Mouse (Mus musculus) T-cell, adult 2 months (primary cell): ENCODE results near the gene Gpr45.

Experiments
- DNase-seq: peaks from one replicate; pipeline ENCODE4 v3.0.0; 2022; ENCODE audit warnings: low spot score

The Gpr45 gene

DNA sequence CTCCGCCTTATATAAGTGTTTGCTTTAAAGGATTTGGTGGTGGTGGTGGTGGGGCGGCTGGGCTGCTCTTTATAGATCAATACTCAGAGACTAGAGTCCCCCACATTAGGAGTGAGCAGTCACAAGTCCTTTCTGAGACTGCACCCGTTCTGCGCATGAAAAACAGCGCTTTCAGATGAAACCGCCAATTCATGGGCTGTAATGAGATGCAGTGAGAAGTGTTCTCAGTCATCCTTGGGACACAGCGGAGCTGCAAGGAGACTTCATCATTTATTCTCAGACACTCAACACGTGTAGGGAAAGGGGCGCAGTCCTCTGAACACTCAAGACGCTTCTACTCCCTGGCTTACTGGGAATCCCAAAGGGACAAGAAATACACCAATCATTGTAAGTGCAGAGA lies 95.1 kb downstream of the Gpr45 start:
- DNase-seq: no peak

DNA sequence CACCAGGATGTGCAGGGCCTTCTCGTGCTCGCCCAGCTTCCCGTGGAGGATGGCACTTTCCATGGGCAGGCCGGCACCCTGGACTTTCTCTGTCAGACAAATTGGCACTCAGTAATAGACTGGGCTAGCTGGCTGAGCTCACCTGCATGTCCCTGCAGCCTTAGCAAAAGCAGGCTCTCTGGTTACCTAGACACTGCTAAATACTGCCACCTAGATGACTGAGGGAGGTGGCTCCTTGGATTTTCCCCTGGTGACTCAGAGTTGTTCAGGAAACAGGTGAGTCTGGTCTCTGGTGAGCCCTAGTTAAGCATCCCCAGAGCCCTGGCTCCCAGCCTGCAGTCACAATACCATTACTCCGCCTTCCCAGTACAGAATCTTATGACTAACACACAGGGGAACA lies 99.2 kb downstream of the Gpr45 start:
- no peak for DNase-seq

DNA sequence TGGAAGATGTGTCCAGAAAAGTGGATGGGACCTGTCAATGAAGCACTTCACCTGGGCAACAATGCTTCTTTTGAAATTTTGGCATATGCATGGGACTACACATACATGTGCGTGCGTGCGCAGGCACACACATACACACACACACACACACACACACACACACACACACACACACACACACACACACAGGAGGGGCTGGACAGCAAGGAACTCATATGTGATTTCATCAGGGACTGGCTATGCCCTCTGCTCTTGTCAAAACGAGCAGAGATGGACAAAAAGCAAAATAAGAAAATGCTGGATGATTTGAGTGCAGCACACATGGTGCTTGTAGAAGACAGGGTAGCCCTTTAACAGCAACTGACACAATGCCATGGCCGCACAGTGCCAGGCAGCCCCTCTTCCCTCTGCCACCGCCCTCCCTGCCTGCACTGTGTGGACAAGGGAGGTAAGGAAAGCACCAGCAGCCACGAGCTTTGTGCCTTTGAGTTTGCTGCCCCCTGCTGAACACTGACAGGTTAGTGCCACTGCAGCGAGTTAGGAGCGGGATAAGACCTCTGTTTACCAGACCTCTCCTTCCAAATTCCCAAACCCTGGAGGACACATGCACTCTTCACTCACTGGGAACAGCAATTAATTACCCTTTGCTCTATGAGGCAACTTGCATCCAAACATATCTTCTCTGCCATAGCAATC lies 113.1 kb downstream of the Gpr45 start:
- no peak for DNase-seq

DNA sequence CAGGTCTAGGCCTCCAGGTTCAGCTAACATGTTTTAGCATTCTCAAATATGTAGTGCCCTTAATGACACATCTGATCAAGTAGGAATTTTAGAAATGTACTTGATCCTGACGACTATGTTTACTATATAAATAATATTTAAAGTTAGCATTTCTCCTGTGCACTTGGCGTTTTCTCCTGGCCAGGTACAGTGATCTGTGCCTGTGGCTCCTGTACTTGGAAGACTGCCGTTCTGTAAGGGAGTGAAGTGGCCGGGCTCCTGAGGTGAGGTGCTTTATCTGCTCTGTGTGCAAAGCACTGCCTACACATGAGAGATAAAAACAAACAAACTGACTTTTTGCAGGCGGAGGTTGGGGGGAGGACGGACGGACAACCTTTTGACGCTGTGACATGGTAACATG lies 113.9 kb downstream of the Gpr45 start:
- DNase-seq: no peak

DNA sequence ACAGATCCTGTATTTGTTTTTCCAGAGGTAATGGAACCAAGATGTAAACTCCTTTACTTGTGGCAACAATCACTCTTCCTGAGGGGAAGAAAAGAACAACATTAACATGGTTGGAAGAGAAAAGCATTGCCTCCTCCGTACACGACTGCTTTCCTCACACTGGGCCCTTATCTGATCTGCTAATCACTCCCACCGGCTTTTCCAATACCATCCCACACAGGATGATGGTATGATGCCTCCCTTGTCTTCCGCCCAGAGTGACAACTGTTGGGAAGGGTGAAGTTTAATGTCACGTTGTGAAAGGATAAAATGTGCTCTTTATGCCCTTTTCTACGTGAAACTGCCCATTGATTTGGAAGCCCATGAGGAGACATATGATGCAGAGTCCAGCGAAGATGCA lies 114.9 kb downstream of the Gpr45 start:
- no peak for DNase-seq

DNA sequence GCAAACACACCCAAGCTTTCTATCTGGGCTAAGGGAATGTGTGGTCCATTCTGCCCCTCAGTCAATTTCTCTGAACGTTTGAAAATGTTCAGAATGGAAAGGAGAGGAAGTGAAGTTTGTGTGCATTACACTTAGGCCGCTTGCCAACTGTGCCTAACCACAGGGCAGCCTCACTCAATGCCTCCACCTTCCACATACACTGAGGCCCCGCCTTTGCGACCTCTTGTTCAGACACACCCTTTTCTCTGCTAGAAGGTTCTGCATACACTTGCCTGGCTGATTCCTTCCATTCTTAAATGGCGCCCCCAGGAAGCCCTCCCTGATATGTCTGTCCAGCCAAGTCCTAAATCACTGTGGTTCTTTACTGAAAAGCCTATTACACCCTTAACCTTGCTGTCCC lies 118.1 kb downstream of the Gpr45 start:
- peak; percentile 5 for DNase-seq

DNA sequence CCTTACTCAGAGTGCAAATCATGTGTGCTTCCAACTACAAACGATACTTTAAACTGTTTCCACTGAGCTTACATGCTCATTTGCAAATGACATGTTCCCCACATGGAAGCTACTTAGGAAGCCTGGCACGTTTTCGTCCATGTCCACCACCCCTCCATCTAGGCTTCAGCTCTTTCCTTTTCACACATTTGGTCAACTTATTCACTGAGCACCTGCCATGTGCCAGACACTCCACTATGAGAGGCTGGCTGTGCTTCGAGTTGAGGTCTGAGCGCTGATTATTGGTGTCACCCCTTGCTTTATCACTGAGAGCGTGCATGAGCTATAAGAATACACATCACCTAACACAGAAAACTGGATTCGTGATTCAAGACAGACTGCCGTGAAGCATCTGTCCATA lies 119.4 kb downstream of the Gpr45 start:
- no peak for DNase-seq

DNA sequence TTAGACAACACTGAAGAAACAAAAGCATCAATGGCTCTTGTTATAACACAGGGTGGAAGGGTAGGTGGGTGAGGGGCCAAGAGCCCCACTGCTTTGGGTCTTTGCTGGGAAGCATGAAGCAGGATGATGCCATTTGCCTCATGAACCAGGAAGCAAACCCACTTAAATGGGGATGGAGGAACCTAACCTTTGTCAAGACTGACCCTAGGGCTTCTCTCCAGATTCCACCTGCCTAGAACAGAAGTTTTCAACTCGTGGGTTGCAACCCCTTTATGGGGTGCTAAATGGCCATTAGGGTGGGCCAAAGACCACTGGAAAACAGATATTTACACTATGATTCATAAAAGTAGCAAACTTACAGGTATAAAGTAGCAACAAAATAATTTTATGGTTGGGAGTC lies 119.9 kb downstream of the Gpr45 start:
- DNase-seq: no peak

DNA sequence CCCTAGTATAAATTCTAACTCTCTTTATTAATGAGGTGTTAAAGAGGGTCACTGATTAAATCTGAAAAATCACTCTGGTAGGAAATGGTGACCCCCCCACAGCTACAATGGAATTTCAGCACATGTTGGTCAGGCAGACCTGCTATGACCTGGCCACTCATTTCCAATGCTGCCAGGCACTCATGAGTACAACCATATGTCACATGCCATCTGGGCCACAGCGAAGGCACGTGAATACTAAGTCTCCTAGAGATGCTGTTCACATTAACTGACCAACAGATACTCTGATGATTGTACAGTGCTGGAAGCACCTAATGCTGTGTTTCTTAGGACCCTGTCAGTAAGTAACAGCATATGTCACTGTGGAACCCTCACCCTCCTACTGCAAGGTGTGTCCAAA lies 122.1 kb downstream of the Gpr45 start:
- no peak for DNase-seq

DNA sequence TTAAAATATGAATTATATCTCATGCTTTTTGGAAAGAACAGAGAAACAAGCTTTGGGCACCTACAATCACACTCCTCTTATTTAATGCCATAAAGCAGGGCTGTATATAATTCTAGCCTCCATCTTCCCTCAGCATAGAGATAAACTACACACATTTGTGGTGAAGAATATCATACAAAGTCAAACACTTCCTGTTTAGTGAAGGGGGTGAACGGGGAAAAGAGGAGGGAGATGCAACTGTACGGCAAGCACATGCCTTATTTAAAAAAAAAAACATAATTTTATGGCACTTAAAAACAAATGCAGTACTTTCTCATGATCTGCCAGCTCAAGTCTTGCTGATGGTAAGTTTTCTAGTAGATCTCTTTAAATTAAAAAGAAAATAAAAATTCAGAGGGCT lies 125.5 kb downstream of the Gpr45 start:
- DNase-seq: no peak

DNA sequence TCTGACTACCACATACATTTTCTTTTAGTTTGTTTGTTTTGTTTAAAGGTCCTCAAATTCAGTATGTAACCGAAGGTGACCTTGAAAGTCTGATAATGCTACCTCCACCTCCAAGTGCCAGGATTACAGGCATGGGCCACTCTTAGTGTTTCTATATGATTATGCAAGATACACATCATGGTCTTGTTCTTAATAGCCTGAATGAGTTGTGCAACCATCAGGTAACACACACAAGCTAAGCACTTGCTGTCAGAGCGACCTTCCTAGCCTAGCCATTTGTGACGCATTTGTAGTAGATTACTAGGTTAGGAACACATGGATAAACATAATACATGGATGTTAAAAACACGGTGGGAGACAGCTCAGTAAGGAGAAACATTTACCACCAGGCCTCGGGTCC lies 130.3 kb downstream of the Gpr45 start:
- DNase-seq: no peak
